Mouse (Mus musculus): Measurements from ENCODE around the gene Exoc4. TPM values are rescaled to one million over a fixed set of nuclear protein-coding genes. Genes with fewer than 3 reads are reported as not detected.

Exoc4 gene
- total RNA-seq, 2 experiments from 2014 or later: 72.2 to 76.3 TPM

- intact Hi-C loops (cut with DNase I): no loop called here
- no peak for DNase-seq (ENCODE audit: low spot score in 2 of 2)
Observed at GRCm38 (mm10) chr6:33884141-33884683, 635.3 kb downstream of the Exoc4 start.

- DNase-seq (ENCODE audit: low spot score in 2 of 2): peak in 1 of 2 experiments; percentile 58
- intact Hi-C loops (cut with DNase I): loop anchor here (1.0 to 5.0 kb wide), 3 partner anchors 85 to 267 kb away; no protein-coding TSS in a partner anchor
Observed at GRCm38 (mm10) chr6:33886941-33887340, 638.1 kb downstream of the Exoc4 start.

GRCm38 (mm10) chr6:33890926-33891325 lies 642.0 kb downstream of the Exoc4 start:
- DNase-seq (ENCODE audit: low spot score in 2 of 2): no peak
- intact Hi-C loops (cut with DNase I): no loop called here

GRCm38 (mm10) chr6:33892142-33892541 lies 643.3 kb downstream of the Exoc4 start:
- no peak for DNase-seq (ENCODE audit: low spot score in 2 of 2)
- intact Hi-C loops (cut with DNase I): no loop called here

GRCm38 (mm10) chr6:33899973-33900372 lies 651.1 kb downstream of the Exoc4 start:
- DNase-seq (ENCODE audit: low spot score in 2 of 2): no peak
- intact Hi-C loops (cut with DNase I): no loop called here

- no peak for DNase-seq (ENCODE audit: low spot score in 2 of 2)
- intact Hi-C loops (cut with DNase I): no loop called here
Observed at GRCm38 (mm10) chr6:33900615-33901014, 651.7 kb downstream of the Exoc4 start.

- no peak for DNase-seq (ENCODE audit: low spot score in 2 of 2)
- intact Hi-C loops (cut with DNase I): no loop called here
Observed at GRCm38 (mm10) chr6:33905099-33905498, 656.2 kb downstream of the Exoc4 start.

- intact Hi-C loops (cut with DNase I): no loop called here
- DNase-seq (ENCODE audit: low spot score in 2 of 2): no peak
Observed at GRCm38 (mm10) chr6:33910671-33911070, 661.8 kb downstream of the Exoc4 start.

GRCm38 (mm10) chr6:33913072-33913471 lies 664.2 kb downstream of the Exoc4 start:
- intact Hi-C loops (cut with DNase I): no loop called here
- DNase-seq (ENCODE audit: low spot score in 2 of 2): no peak

GRCm38 (mm10) chr6:33913486-33913885 lies 664.6 kb downstream of the Exoc4 start:
- intact Hi-C loops (cut with DNase I): no loop called here
- DNase-seq (ENCODE audit: low spot score in 2 of 2): no peak

GRCm38 (mm10) chr6:33913964-33914363 lies 665.1 kb downstream of the Exoc4 start:
- intact Hi-C loops (cut with DNase I): no loop called here
- DNase-seq (ENCODE audit: low spot score in 2 of 2): peak in 1 of 2 experiments; percentile 21

- intact Hi-C loops (cut with DNase I): loop anchor here (10.0 kb wide), 1 partner anchor 239 kb away; no protein-coding TSS in a partner anchor
- no peak for DNase-seq (ENCODE audit: low spot score in 2 of 2)
Observed at GRCm38 (mm10) chr6:33923571-33923970, 674.7 kb downstream of the Exoc4 start.

- intact Hi-C loops (cut with DNase I): loop anchor here (10.0 kb wide), 1 partner anchor 240 kb away; no protein-coding TSS in a partner anchor
- no peak for DNase-seq (ENCODE audit: low spot score in 2 of 2)
Observed at GRCm38 (mm10) chr6:33924888-33925287, 676.0 kb downstream of the Exoc4 start.

GRCm38 (mm10) chr6:33929342-33930086 lies 680.6 kb downstream of the Exoc4 start:
- DNase-seq (ENCODE audit: low spot score in 2 of 2): peak; percentile 76 to 86
- intact Hi-C loops (cut with DNase I): loop anchor here (10.0 kb wide), 1 partner anchor 245 kb away; no protein-coding TSS in a partner anchor

GRCm38 (mm10) chr6:33930087-33930945 lies 681.4 kb downstream of the Exoc4 start:
- intact Hi-C loops (cut with DNase I): no loop called here
- DNase-seq (ENCODE audit: low spot score in 2 of 2): no peak

- intact Hi-C loops (cut with DNase I): no loop called here
- DNase-seq (ENCODE audit: low spot score in 2 of 2): peak in 1 of 2 experiments; percentile 11
Observed at GRCm38 (mm10) chr6:33937906-33938305, 689.0 kb downstream of the Exoc4 start.

- no peak for DNase-seq (ENCODE audit: low spot score in 2 of 2)
- intact Hi-C loops (cut with DNase I): no loop called here
Observed at GRCm38 (mm10) chr6:33939169-33939568, 690.3 kb downstream of the Exoc4 start.

- no peak for DNase-seq (ENCODE audit: low spot score in 2 of 2)
- intact Hi-C loops (cut with DNase I): no loop called here
Observed at GRCm38 (mm10) chr6:33946911-33947489, 698.1 kb downstream of the Exoc4 start.

GRCm38 (mm10) chr6:33950113-33950512 lies 701.2 kb downstream of the Exoc4 start:
- intact Hi-C loops (cut with DNase I): no loop called here
- DNase-seq (ENCODE audit: low spot score in 2 of 2): no peak

GRCm38 (mm10) chr6:33955469-33955868 lies 706.6 kb downstream of the Exoc4 start:
- intact Hi-C loops (cut with DNase I): no loop called here
- DNase-seq (ENCODE audit: low spot score in 2 of 2): no peak
